Mouse (Mus musculus) neural tube, embryonic 14.5 days (tissue): ENCODE results near the gene Pgs1. TPM values are rescaled to one million over a fixed set of nuclear protein-coding genes. Genes with fewer than 3 reads are reported as not detected.

Experiments used
- ATAC-seq: fragments of 200-750 bp; cut with Nextera tagmentation; 2 replicates; pipeline ENCODE4 v1.8.0; 2017; ENCODE audit warnings: low read depth, mild to moderate bottlenecking, moderate TSS enrichment, moderate library complexity
- H3K27ac ChIP-seq: fragments of 300-500 bp; sonication (generic); 2 replicates; pipeline ENCODE4 v1.5.1; 2014; ENCODE audit warnings: low read depth, mild to moderate bottlenecking, control low read depth, low read length, moderate library complexity, mixed read lengths
- H3K27me3 ChIP-seq: fragments of 300-500 bp; sonication (generic); 2 replicates; pipeline ENCODE4 v1.6.1; 2014; ENCODE audit warnings: low read length; ENCODE audit not compliant: control insufficient read depth, insufficient read depth
- H3K36me3 ChIP-seq: fragments of 300-500 bp; sonication (generic); 2 replicates; pipeline ENCODE4 v1.6.1; 2014; ENCODE audit warnings: low read length, mixed read lengths; ENCODE audit not compliant: control insufficient read depth, insufficient read depth
- H3K4me1 ChIP-seq: fragments of 300-500 bp; sonication (generic); 2 replicates; pipeline ENCODE4 v1.6.1; 2014; ENCODE audit warnings: low read length; ENCODE audit not compliant: control insufficient read depth, insufficient read depth
- H3K4me2 ChIP-seq: fragments of 300-500 bp; sonication (generic); 2 replicates; pipeline ENCODE4 v1.6.1; 2014; ENCODE audit warnings: mild to moderate bottlenecking, low read depth, low read length, control low read depth
- H3K4me3 ChIP-seq: fragments of 300-500 bp; sonication (generic); 2 replicates; pipeline ENCODE4 v1.5.1; 2014; ENCODE audit warnings: low read depth, low read length, control low read depth, mixed read lengths
- H3K9ac ChIP-seq: fragments of 300-500 bp; sonication (generic); replicated peaks from 2 replicates; pipeline ENCODE4 v1.6.1; 2014; ENCODE audit warnings: low read depth, mild to moderate bottlenecking, control low read depth, low read length, mixed read lengths
- H3K9me3 ChIP-seq: fragments of 300-500 bp; sonication (generic); 2 replicates; pipeline ENCODE4 v1.6.1; 2016; ENCODE audit warnings: low read length; ENCODE audit not compliant: control insufficient read depth
- WGBS: fragments of 180-500 bp; shearing (Covaris S2); extraction: QIAGEN DNeasy Blood & Tissue Kit; methylation state at CpG from one replicate; pipeline ENCODE4 v1.1.7; 2014; 5-methylcytosine and 5-hydroxymethylcytosine counted together
- polyA plus RNA-seq: library from polyadenylated mRNA; unstranded; fragments of >200 nt; fragmentation: Nextera tagmentation; extraction: Ambion mirVana; gene quantifications from 2 replicates; pipeline ENCODE4 v1.2.1, GENCODE M21; 2014

Pgs1 gene
- polyA plus RNA-seq, 1 experiment from 2014 or later: 49.9 TPM

GRCm38 (mm10) chr11:117959741-117960381, 26.2 kb upstream of the Pgs1 start:
- WGBS: 60% methylated on average over 17 of the region's 17 CpGs
- Histone ChIP-seq H3K9me3 (no peaks in the 10 kb centered on the region), H3K27ac (no peak overlapping the region), H3K4me3 (no peak overlapping the region), H3K4me1 (peaks cover 17% of the 10 kb centered on the region), H3K27me3 (peaks cover under 1% of the 10 kb centered on the region; the same call in 1 of the 2 replicates), H3K36me3 (no peaks in the 10 kb centered on the region), H3K9ac (no peak overlapping the region), H3K4me2 (no peak overlapping the region)
- no peak for ATAC-seq

DNA sequence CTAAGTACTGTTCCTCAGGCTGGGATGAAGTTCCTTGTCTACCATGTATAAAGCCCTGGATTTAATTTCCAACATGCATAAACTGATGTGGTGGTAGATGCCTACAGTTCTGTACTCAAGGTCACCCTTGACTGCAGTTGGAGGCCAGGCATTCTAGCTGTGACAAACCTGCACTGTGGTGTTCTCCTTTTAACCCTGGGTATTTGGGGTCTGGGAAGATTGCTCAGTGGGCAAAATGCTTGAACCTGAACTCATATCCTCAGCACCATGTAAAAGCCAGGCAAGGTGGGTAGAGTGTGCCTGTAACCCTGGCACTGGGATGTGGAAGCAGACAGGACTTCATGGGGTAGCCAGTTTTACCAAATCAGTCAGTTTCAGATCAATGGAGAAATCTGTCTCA, 25.5 kb upstream of the Pgs1 start:
- no peak overlapping the region for H3K27ac ChIP-seq
- peaks cover 21% of the 10 kb centered on the region for H3K4me1 ChIP-seq
- H3K27me3 ChIP-seq: peaks cover 6% of the 10 kb centered on the region; the same call in 1 of the 2 replicates
- H3K4me2 ChIP-seq: no peak overlapping the region
- no peak overlapping the region for H3K4me3 ChIP-seq
- no peaks in the 10 kb centered on the region for H3K9me3 ChIP-seq
- H3K9ac ChIP-seq: no peak overlapping the region
- no peaks in the 10 kb centered on the region for H3K36me3 ChIP-seq
- no peak for ATAC-seq

GRCm38 (mm10) chr11:117962228-117963067, 23.6 kb upstream of the Pgs1 start:
- Histone ChIP-seq H3K27me3 (peaks cover 12% of the 10 kb centered on the region), H3K9ac (no peak overlapping the region), H3K4me2 (peak overlapping the region; percentile 67; the same call in 1 of the 2 replicates), H3K4me3 (no peak overlapping the region), H3K4me1 (peaks cover 35% of the 10 kb centered on the region), H3K27ac (peak overlapping the region; percentile 3; the same call in 1 of the 2 replicates), H3K9me3 (no peaks in the 10 kb centered on the region), H3K36me3 (no peaks in the 10 kb centered on the region)
- ATAC-seq: no peak
- WGBS: 39% methylated on average over 10 of the region's 10 CpGs

GRCm38 (mm10) chr11:117963091-117963793, 22.9 kb upstream of the Pgs1 start:
- H3K27me3 ChIP-seq: peaks cover 12% of the 10 kb centered on the region
- H3K4me2 ChIP-seq: peak overlapping the region; percentile 67
- no peaks in the 10 kb centered on the region for H3K9me3 ChIP-seq
- H3K9ac ChIP-seq: peak overlapping the region; percentile 39; the same call in 1 of the 2 replicates
- no peaks in the 10 kb centered on the region for H3K36me3 ChIP-seq
- peak; percentile 90 for ATAC-seq
- H3K27ac ChIP-seq: peak overlapping the region; percentile 22; the same call in 1 of the 2 replicates
- H3K4me3 ChIP-seq: peak overlapping the region; percentile 28
- WGBS: under 1% methylated on average over 40 of the region's 40 CpGs
- H3K4me1 ChIP-seq: peaks cover 39% of the 10 kb centered on the region

GRCm38 (mm10) chr11:117963872-117964271, 22.2 kb upstream of the Pgs1 start:
- H3K4me2 ChIP-seq: peak overlapping the region; percentile 67
- H3K4me1 ChIP-seq: peaks cover 43% of the 10 kb centered on the region
- ATAC-seq: no peak
- H3K27ac ChIP-seq: no peak overlapping the region
- WGBS: 0% methylated on average over 9 of the region's 9 CpGs
- 0 out of 2 replicates have a peak overlapping the region, but pooled peaks have one; percentile 39 for H3K9ac ChIP-seq
- H3K4me3 ChIP-seq: peak overlapping the region; percentile 28
- peaks cover 12% of the 10 kb centered on the region for H3K27me3 ChIP-seq
- H3K36me3 ChIP-seq: no peaks in the 10 kb centered on the region
- H3K9me3 ChIP-seq: no peaks in the 10 kb centered on the region

- H3K4me1 ChIP-seq: peaks cover 43% of the 10 kb centered on the region
- 24% methylated on average over 1 of the region's 1 CpGs for WGBS
- H3K27ac ChIP-seq: no peak overlapping the region; the same call in 1 of the 2 replicates
- H3K4me3 ChIP-seq: no peak overlapping the region
- peaks cover 12% of the 10 kb centered on the region for H3K27me3 ChIP-seq
- no peak overlapping the region; the same call in 1 of the 2 replicates for H3K4me2 ChIP-seq
- no peaks in the 10 kb centered on the region for H3K9me3 ChIP-seq
- no peak overlapping the region for H3K9ac ChIP-seq
- H3K36me3 ChIP-seq: no peaks in the 10 kb centered on the region
- no peak for ATAC-seq
Measured at GRCm38 (mm10) chr11:117964294-117964693, 21.8 kb upstream of the Pgs1 start.

DNA sequence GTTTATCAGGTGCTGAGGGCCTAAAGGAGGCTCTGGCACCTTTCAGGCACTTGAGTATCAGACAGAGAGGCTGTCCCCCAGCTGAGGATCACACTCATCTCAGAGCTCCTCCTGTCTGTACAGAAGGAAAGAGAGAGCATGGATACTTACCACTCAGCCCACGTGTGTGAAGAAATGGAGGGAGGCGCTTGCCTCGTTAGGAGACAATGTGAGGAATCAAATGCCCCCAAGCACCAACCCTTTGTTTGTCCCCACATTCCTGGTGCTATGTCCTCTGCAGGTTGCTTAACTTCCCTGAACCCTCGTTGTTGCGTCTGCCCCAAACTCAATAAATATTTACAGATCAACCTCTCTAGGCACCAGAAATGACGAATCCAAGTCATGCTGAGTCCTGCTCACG, 21.0 kb upstream of the Pgs1 start:
- 30% methylated on average over 7 of the region's 7 CpGs for WGBS
- H3K27me3 ChIP-seq: peaks cover 12% of the 10 kb centered on the region
- peaks cover 46% of the 10 kb centered on the region for H3K4me1 ChIP-seq
- H3K27ac ChIP-seq: no peak overlapping the region
- H3K9ac ChIP-seq: no peak overlapping the region
- no peaks in the 10 kb centered on the region for H3K9me3 ChIP-seq
- no peak for ATAC-seq
- no peak overlapping the region for H3K4me2 ChIP-seq
- H3K36me3 ChIP-seq: no peaks in the 10 kb centered on the region
- no peak overlapping the region for H3K4me3 ChIP-seq

DNA sequence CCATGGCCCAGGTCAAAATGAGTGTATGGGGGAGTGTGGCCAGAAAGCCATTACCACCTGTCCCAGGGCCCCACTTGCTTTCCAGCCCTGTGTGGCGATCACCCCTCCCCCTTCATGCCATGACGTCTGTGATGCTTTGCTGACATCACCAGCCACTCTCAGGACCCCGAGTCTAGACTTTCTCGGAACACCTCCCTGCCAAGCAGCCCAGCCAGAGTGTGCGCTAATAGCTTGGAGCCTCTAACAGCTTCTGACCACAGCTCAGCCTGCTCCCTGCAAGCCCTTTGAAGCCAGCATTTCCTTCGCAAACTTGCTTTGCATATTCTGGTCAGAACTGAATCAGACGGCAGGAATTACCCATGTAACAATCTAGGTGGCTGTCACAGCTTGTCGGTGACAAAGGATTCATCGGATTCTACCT, 20.5 kb upstream of the Pgs1 start:
- Histone ChIP-seq H3K9me3 (no peaks in the 10 kb centered on the region), H3K9ac (no peak overlapping the region), H3K4me3 (no peak overlapping the region), H3K4me2 (no peak overlapping the region), H3K27me3 (peaks cover 12% of the 10 kb centered on the region), H3K36me3 (no peaks in the 10 kb centered on the region), H3K4me1 (peaks cover 46% of the 10 kb centered on the region), H3K27ac (no peak overlapping the region)
- no peak for ATAC-seq
- 26% methylated on average over 9 of the region's 9 CpGs for WGBS
